16 mouse cellular contexts compared by ENCODE assay signal in the genomic region with DNA sequence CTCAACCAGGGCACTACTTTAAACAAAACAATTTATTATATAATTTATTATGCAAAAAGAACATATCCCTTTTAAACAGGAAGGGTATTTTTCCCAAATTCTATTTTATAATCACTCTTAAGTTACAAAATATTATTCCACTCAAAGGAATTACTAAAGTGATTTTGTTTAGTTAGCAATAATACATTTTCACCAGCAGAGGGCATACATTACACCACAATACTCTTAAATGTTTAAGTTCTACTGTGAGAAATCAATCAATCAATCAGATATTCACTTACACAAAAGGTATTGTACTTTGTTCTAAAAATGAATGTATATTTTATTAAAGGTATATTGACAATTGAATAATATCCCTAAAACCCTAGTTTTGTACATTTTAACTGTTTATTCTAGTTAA. TPM values are rescaled to one million over a fixed set of nuclear protein-coding genes. Genes with fewer than 3 reads are reported as not detected.
A peak's percentile ranks its signal among the peaks of the same experiment; 100 is the strongest.
DNase-seq lines count a peak whose midpoint lies in the region; ATAC-seq and TF ChIP-seq lines count a peak whose summit lies in the region.
"Had no signal": no experiment of that assay in that cellular context is flagged by ENCODE, and none has a peak within 500 bp of the region (broad histone marks: within the 10 kb centered on the region; RNA-seq: fewer than 3 reads in every experiment).

No protein-coding gene starts in this region.

- no peak overlapping the region for H3K9ac ChIP-seq in heart, adult 2 months (ENCODE audit: low read depth, low read length)
- H3K9ac ChIP-seq in lung, postnatal 0 days (replicated peaks; ENCODE audit: low read depth) = no peak overlapping the region
- H3K9ac ChIP-seq: embryonic facial prominence, embryonic 13.5 days; heart, embryonic 12.5 days; limb, embryonic 12.5 days had no signal

- peak; percentile 85 for TF ChIP-seq CTCF in heart, adult 2 months (IDR thresholded peaks at IDR 0.05)
- TF ChIP-seq CTCF in lung, postnatal 0 days (IDR thresholded peaks at IDR 0.05) = peak; percentile 60

- peaks cover 4% of the 10 kb centered on the region; the same call in 1 of the 2 replicates for H3K79me2 ChIP-seq in heart, adult 2 months (replicated peaks; ENCODE audit: control insufficient read depth, insufficient read depth, low read length)

- ATAC-seq in lung, postnatal 0 days = no peak
- ATAC-seq: forebrain, embryonic 16.5 days had no signal

- H3K27ac ChIP-seq in heart, adult 2 months = no peak overlapping the region
- no peak overlapping the region for H3K27ac ChIP-seq in lung, postnatal 0 days (ENCODE audit: low read length)
- H3K27ac ChIP-seq: embryonic facial prominence, embryonic 13.5 days; limb, embryonic 12.5 days had no signal

- DNase-seq in heart, adult 2 months = no peak
- DNase-seq in heart, adult 9 months (ENCODE audit: low spot score in 2 of 2) = no peak
- DNase-seq in lung, postnatal 0 days (ENCODE audit: low spot score) = peak; percentile 44
- no peak for DNase-seq in lung, postnatal 14 days
- peak; percentile 21 for DNase-seq in R1 (ENCODE audit: low read depth, low spot score)
- DNase-seq in splenic B cell, adult 2 months (ENCODE audit: low read depth, low spot score) = peak; percentile 56
- no peak for DNase-seq in heart, postnatal 10 days
- DNase-seq in left cerebral cortex, adult 18-20 months (ENCODE audit: low spot score in 2 of 2) = no peak
- DNase-seq: adrenal gland, adult 2 months; right cerebral cortex, adult 18-20 months; thymus, postnatal 25 days had no signal

- no peaks in the 10 kb centered on the region for H3K27me3 ChIP-seq in heart, adult 2 months (ENCODE audit: control insufficient read depth, insufficient read depth, low read length)
- H3K27me3 ChIP-seq in lung, postnatal 0 days (replicated peaks; ENCODE audit: insufficient read depth, low read length) = no peaks in the 10 kb centered on the region
- H3K27me3 ChIP-seq in splenic B cell, adult 2 months (ENCODE audit: control insufficient read depth, insufficient read depth, low read length, poor library complexity, severe bottlenecking) = no peaks in the 10 kb centered on the region
- H3K27me3 ChIP-seq: embryonic facial prominence, embryonic 13.5 days; heart, embryonic 12.5 days; limb, embryonic 12.5 days had no signal

- peaks cover 3% of the 10 kb centered on the region; the same call in 1 of the 2 replicates for H3K4me1 ChIP-seq in heart, adult 2 months (ENCODE audit: control insufficient read depth, insufficient read depth, low read length)
- H3K4me1 ChIP-seq in lung, postnatal 0 days (ENCODE audit: insufficient read depth, low read depth, low read length) = no peaks in the 10 kb centered on the region
- H3K4me1 ChIP-seq: embryonic facial prominence, embryonic 13.5 days; limb, embryonic 12.5 days had no signal

- H3K4me2 ChIP-seq in lung, postnatal 0 days (replicated peaks; ENCODE audit: low read depth, low read length) = no peak overlapping the region
- H3K4me2 ChIP-seq: embryonic facial prominence, embryonic 13.5 days; heart, embryonic 12.5 days; limb, embryonic 12.5 days had no signal

- no peak overlapping the region for H3K4me3 ChIP-seq in heart, adult 2 months
- no peak overlapping the region for H3K4me3 ChIP-seq in lung, postnatal 0 days (ENCODE audit: low read depth, low read length)
- H3K4me3 ChIP-seq: embryonic facial prominence, embryonic 13.5 days; heart, embryonic 12.5 days; limb, embryonic 12.5 days had no signal

- no peak for TF ChIP-seq POLR2A in heart, adult 2 months (IDR thresholded peaks at IDR 0.05; ENCODE audit: insufficient read depth, low read depth, low read length)

- H3K9me3 ChIP-seq in lung, postnatal 0 days (ENCODE audit: low read length) = no peaks in the 10 kb centered on the region
- H3K9me3 ChIP-seq: embryonic facial prominence, embryonic 13.5 days; G1E; heart, embryonic 12.5 days; limb, embryonic 12.5 days had no signal

- intact Hi-C loops in heart, adult 2 months (cut with DNase I) = loop anchor here (1.0 kb wide), 1 partner anchor 13 kb away; no protein-coding TSS in a partner anchor
- intact Hi-C loops in heart, postnatal 10 days (cut with DNase I) = loop anchor here (5.0 kb wide), 1 partner anchor 126 kb away; no protein-coding TSS in a partner anchor

- H3K36me3 ChIP-seq in heart, adult 2 months (ENCODE audit: control insufficient read depth, insufficient read depth, low read length) = peaks cover 6% of the 10 kb centered on the region
- H3K36me3 ChIP-seq in lung, postnatal 0 days (ENCODE audit: insufficient read depth, low read length) = no peaks in the 10 kb centered on the region
- H3K36me3 ChIP-seq in splenic B cell, adult 2 months (ENCODE audit: control insufficient read depth, insufficient read depth, low read length, poor library complexity, severe bottlenecking) = no peaks in the 10 kb centered on the region
- H3K36me3 ChIP-seq: embryonic facial prominence, embryonic 13.5 days; limb, embryonic 12.5 days had no signal

- TF ChIP-seq EP300 in heart, adult 2 months (IDR thresholded peaks at IDR 0.05; ENCODE audit: insufficient read depth, low read depth, low read length) = no peak
- TF ChIP-seq EP300 in lung, postnatal 0 days (IDR thresholded peaks at IDR 0.05) = no peak

RNA-seq across cellular contexts. Expression of a gene that starts 16.0 kb away (rescaled TPM):
- total RNA-seq in heart, adult 2 months (2021) = 10 to 100 TPM; 19.1 to 20.0 TPM
- polyA plus RNA-seq in heart, adult 2 months (2012; rRNA removed) = 21.6 and 37.0 TPM in 2 replicates
- polyA plus RNA-seq in lung, postnatal 0 days (2015; fragmentation: Nextera tagmentation; extraction: Ambion mirVana) = 55.1 and 56.7 TPM in 2 replicates
- total RNA-seq in heart, postnatal 10 days (2021) = 10 to 100 TPM; 42.6 to 52.3 TPM
- total RNA-seq in left cerebral cortex, adult 18-20 months (2021) = 100 to 1,000 TPM; 140 to 143 TPM

Comparison
In these comparisons a context has a peak if more than half of its experiments do, and no peak if none do; other contexts are left out.
1. DNase-seq: peak in lung, postnatal 0 days (single experiment), R1 (single experiment) and splenic B cell, adult 2 months (single experiment); none in heart, adult 2 months (0 of 2), heart, adult 9 months (0 of 2), lung, postnatal 14 days (single experiment), heart, postnatal 10 days (0 of 2) and left cerebral cortex, adult 18-20 months (0 of 2).